Mouse (Mus musculus): Measurements from ENCODE around the gene Chpt1.
"Not testable (repeated sequence)": the region's sequence is repeated elsewhere in the genome, so short reads cannot be mapped to it uniquely, and the experiment has no call there.

The Chpt1 gene

DNA sequence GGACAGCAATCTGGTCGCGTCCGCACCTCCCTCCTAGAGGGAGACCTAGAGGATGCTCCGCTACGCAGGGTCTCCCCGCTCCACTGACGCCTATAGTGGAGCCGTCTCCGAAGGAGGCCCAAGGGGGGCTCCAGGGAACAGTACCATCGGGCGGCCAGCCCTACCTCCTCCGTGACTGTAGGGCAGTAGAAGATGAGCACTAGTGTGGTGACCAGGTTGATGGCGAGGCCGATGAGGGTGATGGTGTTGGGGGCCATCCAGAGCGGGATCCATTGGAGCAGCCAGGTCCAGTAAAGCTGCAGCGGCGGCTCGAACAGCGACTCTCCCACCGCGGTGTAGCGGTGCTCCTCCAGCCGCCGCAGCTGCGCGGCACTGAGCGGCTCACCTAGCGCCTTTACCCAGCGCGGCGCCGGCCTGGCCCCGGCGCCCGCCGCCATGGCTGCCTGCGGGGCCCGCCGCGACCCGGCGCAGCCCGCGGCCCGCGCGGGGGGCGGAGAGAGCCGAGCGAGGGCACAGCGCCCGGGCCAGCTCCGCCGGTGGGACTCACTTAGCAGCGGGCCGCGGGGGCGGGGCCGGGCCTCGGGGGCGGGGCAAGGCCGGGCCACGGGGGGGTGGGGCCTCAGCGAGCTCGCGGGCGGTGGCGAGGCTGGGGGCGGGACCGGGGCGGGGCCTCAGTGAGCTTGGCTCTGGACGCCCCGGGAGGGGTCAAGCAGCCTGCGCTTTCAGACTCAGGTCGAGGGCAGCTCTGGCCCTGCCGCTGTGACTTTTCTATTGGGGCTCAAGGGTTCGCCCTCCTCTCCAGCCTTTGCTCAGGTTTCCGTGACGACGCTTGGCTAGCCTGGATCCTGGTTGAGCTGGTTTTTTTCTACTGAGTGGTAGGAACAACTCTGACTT, at the start of gene Chpt1:
TSS of gene Chpt1 (minus strand) at position 653 of the 894 bp plus-strand sequence.
- DNase-seq, result peak; percentile 93

- no peak for DNase-seq
These were observed 48.9 kb upstream of the Chpt1 start for GRCm38 (mm10) chr10:88552738-88553137.

DNA sequence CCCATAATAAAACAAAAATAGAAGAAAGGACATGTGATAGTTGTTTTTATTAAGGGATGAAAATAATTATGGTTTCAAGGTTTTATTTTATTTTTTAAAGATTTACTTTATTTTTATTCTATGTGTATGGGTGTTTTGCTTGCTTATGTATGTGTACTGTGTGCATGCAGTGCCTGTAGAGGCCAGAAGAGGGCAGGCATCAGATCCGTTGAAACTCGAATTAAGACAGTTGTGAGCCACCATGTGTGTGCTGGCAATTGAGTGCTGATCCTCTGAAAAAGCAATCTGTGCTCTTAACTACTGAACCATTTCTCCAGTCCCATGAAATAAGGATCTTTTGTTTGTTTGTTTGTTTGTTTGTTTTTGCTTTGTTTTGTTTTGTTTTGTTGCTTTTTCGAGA, 46.4 kb upstream of the Chpt1 start:
- DNase-seq, result no peak

DNA sequence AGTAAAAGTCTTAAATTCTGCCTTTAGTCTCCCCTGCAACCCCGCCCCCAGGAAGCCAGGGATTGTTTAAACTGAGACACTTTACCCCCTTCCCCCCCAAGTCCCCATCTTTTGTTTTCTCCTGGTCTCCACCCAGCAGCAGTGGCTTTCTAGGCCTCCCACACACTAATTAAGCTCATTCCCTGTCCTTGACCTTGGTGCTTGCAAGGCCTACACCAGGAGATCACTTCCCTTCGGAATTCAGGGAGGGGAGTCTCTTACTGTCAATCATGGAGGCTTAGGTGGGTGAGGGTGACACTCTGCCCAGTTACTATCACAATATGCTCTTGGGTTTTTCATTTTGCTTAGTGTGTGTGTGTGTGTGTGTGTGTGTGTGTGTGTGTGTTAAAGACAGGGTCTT, 43.8 kb upstream of the Chpt1 start:
- DNase-seq, result no peak

DNA sequence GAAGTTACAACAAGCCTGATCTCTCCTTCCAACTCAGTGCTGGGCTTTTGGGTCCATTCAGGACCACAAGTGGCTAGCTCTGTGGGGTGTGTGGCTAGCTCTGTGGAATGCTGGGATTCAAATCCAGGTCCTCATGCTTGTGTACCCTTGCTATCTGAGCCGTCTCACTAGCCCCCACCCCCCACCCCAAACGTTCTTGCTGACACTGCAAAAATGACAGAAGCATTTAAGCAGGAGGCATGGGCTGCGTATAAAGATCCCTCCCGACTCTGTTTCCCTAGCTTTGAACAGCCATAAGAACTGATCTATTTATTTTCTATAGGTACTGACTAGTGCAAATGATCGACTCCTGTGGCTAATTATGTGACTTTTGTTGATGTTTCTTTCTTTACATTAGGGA, 26.8 kb upstream of the Chpt1 start:
- no peak for DNase-seq

GRCm38 (mm10) chr10:88524016-88524415, 20.1 kb upstream of the Chpt1 start:
- DNase-seq, result no peak

GRCm38 (mm10) chr10:88523212-88523611, 19.3 kb upstream of the Chpt1 start:
- no peak for DNase-seq

- DNase-seq, result no peak
These were observed 18.9 kb upstream of the Chpt1 start for GRCm38 (mm10) chr10:88522795-88523194.

DNA sequence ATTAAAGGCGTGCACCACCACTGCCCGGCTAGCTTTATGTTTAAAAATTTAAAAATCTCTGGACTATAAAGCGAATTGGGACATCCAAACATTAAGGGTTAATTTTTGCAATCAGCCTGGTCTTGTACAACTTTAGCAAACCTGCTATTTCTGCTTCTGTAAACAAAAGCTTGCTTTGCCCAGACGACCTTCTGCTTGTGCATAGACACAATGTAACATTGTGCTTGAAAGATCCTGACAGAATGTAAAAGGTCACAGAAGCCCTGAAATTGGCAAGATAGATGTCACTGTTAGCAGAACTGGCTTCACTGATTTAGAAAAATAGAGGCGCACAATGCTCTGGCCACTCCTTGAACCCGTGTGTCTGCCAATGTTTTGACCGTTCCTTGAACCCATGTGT, 11.2 kb upstream of the Chpt1 start:
- not testable (repeated sequence) for DNase-seq

DNA sequence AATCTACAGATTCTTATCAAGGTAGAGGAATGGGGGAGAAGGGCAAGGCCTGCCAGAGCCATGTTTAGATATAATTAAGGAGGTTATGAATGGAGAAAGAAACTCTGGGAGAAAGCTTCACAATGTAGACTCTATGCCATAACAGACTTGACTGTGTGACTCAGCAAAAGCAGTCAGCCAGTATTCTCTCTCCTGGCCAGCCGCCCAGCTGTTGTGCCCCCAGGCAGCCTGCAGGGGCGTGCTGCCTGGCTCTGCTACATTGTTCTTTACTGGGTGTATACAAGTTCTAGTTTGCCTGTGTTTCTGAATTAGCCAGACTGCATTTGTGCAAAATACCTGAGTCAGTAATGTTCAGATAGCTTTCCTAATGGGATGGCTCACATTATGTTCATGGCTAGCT, 10.6 kb upstream of the Chpt1 start:
- peak; percentile 50 for DNase-seq

DNA sequence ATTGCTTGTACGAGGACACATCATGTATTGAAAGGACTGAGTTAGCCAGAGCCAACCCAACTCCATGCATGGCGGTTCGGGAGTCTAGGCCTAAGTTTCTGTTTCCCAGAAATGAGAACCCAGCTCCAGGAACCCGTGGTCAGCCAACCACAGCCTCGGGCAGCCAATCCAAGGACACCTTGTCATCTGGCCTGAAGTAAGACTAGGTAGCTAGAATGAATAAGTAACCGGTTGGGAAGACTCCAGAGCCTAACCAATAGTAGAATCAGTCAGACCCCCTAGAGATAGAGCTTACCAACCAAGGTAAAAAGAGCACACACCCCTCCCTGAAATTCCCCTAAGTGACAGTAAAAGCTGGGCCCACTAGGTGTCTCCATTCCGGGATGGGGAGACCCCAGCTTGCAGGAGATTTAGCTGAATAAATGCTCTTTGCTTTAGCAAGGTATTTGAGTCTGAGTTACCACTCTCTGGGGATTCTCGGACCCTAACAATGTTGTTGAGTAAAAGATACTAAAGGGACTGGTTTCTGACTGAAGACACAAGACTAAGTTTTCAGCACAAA, 9.8 kb upstream of the Chpt1 start:
- DNase-seq, result no peak

DNA sequence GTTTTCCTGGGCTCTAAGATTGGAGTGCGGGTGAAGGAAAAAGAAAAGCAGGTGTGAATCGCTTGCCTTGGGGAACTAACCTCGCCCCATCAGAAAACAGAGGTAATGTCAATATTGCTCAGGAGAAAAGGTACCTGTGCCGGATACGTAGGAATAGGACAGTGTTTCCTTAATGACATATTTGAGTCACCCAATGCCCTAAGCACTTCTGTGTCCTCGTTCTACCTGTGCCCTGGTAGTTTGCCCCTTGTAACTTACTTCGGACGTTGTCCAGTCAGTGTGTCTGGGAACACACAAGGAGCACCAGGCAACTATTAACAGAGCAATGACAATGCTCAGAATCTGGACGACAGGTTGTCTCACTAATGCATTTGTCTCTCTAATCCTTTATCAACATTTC, 7.5 kb upstream of the Chpt1 start:
- no peak for DNase-seq

- DNase-seq, result no peak
These were observed 6.8 kb upstream of the Chpt1 start for GRCm38 (mm10) chr10:88510503-88511271.

- DNase-seq, result no peak
These were observed 3.8 kb upstream of the Chpt1 start for GRCm38 (mm10) chr10:88507691-88508143.

DNA sequence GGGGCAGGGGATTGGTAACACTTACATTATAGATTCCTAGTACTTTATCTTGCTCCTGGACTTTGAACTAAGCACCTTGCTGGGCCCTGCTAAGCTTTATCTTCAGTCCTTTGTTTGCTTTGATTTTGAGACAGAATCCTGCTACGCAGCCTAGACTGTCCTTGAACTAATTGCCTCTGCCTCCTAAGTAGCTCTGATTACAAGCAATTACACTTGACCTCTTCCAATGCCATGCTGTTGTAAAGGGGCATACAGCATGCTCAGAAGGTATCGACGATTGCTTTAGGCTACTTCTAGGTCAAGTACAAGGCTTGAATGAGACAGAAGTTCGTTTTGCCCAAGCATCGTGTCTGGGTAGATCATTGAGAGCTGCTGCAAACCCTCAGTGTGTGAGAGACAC, 1.4 kb upstream of the Chpt1 start:
- DNase-seq, result no peak

GRCm38 (mm10) chr10:88504481-88504880, 608 bp upstream of the Chpt1 start:
- DNase-seq, result no peak

- no peak for DNase-seq
These were observed 954 bp downstream of the Chpt1 start for GRCm38 (mm10) chr10:88502919-88503318.

GRCm38 (mm10) chr10:88501886-88502765, 1.7 kb downstream of the Chpt1 start:
- DNase-seq, result no peak

- no peak for DNase-seq
These were observed 2.5 kb downstream of the Chpt1 start for GRCm38 (mm10) chr10:88501370-88501769.

GRCm38 (mm10) chr10:88499993-88500392, 3.9 kb downstream of the Chpt1 start:
- DNase-seq, result no peak

GRCm38 (mm10) chr10:88496864-88497564, 6.9 kb downstream of the Chpt1 start:
- no peak for DNase-seq
